Mouse (Mus musculus): ENCODE results near the gene Cd101. TPM values are rescaled to one million over a fixed set of nuclear protein-coding genes. Genes with fewer than 3 reads are reported as not detected.

Cd101 gene
- total RNA-seq (2021), result under 1 TPM; 0.28 to 0.37 TPM

GRCm38 (mm10) chr3:101029339-101029738, at the start of gene Cd101:
Gene Cd101, minus strand, starts transcription at chr3:101029556.
- DNase-seq (ENCODE audit: extremely low spot score in 1 of 2, low spot score in 1 of 2), result no peak

GRCm38 (mm10) chr3:101078344-101078743, 49.0 kb upstream of the Cd101 start:
- DNase-seq (ENCODE audit: extremely low spot score in 1 of 2, low spot score in 1 of 2), result no peak

GRCm38 (mm10) chr3:101077710-101078100, 48.3 kb upstream of the Cd101 start:
- DNase-seq (ENCODE audit: extremely low spot score in 1 of 2, low spot score in 1 of 2), result no peak

GRCm38 (mm10) chr3:101076966-101077709, 47.8 kb upstream of the Cd101 start:
- DNase-seq (ENCODE audit: extremely low spot score in 1 of 2, low spot score in 1 of 2), result no peak

- no peak for DNase-seq (ENCODE audit: extremely low spot score in 1 of 2, low spot score in 1 of 2)
Measured at GRCm38 (mm10) chr3:101075866-101076265, 46.5 kb upstream of the Cd101 start.

- no peak for DNase-seq (ENCODE audit: extremely low spot score in 1 of 2, low spot score in 1 of 2)
Measured at GRCm38 (mm10) chr3:101073384-101073783, 44.0 kb upstream of the Cd101 start.

GRCm38 (mm10) chr3:101072506-101073215, 43.3 kb upstream of the Cd101 start:
- DNase-seq (ENCODE audit: extremely low spot score in 1 of 2, low spot score in 1 of 2), result no peak

GRCm38 (mm10) chr3:101071576-101071975, 42.2 kb upstream of the Cd101 start:
- DNase-seq (ENCODE audit: extremely low spot score in 1 of 2, low spot score in 1 of 2), result no peak

GRCm38 (mm10) chr3:101070796-101071235, 41.5 kb upstream of the Cd101 start:
- no peak for DNase-seq (ENCODE audit: extremely low spot score in 1 of 2, low spot score in 1 of 2)

- DNase-seq (ENCODE audit: extremely low spot score in 1 of 2, low spot score in 1 of 2), result no peak
Measured at GRCm38 (mm10) chr3:101070230-101070795, 41.0 kb upstream of the Cd101 start.

GRCm38 (mm10) chr3:101068701-101069100, 39.3 kb upstream of the Cd101 start:
- DNase-seq (ENCODE audit: extremely low spot score in 1 of 2, low spot score in 1 of 2), result no peak

- DNase-seq (ENCODE audit: extremely low spot score in 1 of 2, low spot score in 1 of 2), result no peak
Measured at GRCm38 (mm10) chr3:101066175-101066574, 36.8 kb upstream of the Cd101 start.

GRCm38 (mm10) chr3:101061865-101062585, 32.7 kb upstream of the Cd101 start:
- no peak for DNase-seq (ENCODE audit: extremely low spot score in 1 of 2, low spot score in 1 of 2)

GRCm38 (mm10) chr3:101059214-101059613, 29.9 kb upstream of the Cd101 start:
- DNase-seq (ENCODE audit: extremely low spot score in 1 of 2, low spot score in 1 of 2), result no peak

GRCm38 (mm10) chr3:101058203-101058602, 28.8 kb upstream of the Cd101 start:
- DNase-seq (ENCODE audit: extremely low spot score in 1 of 2, low spot score in 1 of 2), result no peak

GRCm38 (mm10) chr3:101055216-101055615, 25.9 kb upstream of the Cd101 start:
- no peak for DNase-seq (ENCODE audit: extremely low spot score in 1 of 2, low spot score in 1 of 2)

- DNase-seq (ENCODE audit: extremely low spot score in 1 of 2, low spot score in 1 of 2), result no peak
Measured at GRCm38 (mm10) chr3:101051601-101052000, 22.2 kb upstream of the Cd101 start.

- no peak for DNase-seq (ENCODE audit: extremely low spot score in 1 of 2, low spot score in 1 of 2)
Measured at GRCm38 (mm10) chr3:101049997-101050396, 20.6 kb upstream of the Cd101 start.

- no peak for DNase-seq (ENCODE audit: extremely low spot score in 1 of 2, low spot score in 1 of 2)
Measured at GRCm38 (mm10) chr3:101048781-101049180, 19.4 kb upstream of the Cd101 start.

GRCm38 (mm10) chr3:101047586-101048275, 18.4 kb upstream of the Cd101 start:
- DNase-seq (ENCODE audit: extremely low spot score in 1 of 2, low spot score in 1 of 2), result peak; percentile 25 to 57
